Mouse (Mus musculus): ENCODE data around the gene 1700016H13Rik. TPM values are rescaled to one million over a fixed set of nuclear protein-coding genes. Genes with fewer than 3 reads are reported as not detected.

The 1700016H13Rik gene
- polyA plus RNA-seq (2017; shearing (Covaris generic)): not detected

GRCm38 (mm10) chr5:103655346-103656118 lies at the start of gene 1700016H13Rik:
TSS of gene 1700016H13Rik (minus strand) at chr5:103656010.
- ATAC-seq: peak; percentile 84

GRCm38 (mm10) chr5:103705331-103705730 lies 49.5 kb upstream of the 1700016H13Rik start:
- ATAC-seq: no peak

- ATAC-seq: no peak
Measured at GRCm38 (mm10) chr5:103702527-103702926, 46.7 kb upstream of the 1700016H13Rik start.

GRCm38 (mm10) chr5:103701466-103701865 lies 45.7 kb upstream of the 1700016H13Rik start:
- ATAC-seq: no peak

- ATAC-seq: no peak
Measured at GRCm38 (mm10) chr5:103700661-103701060, 44.9 kb upstream of the 1700016H13Rik start.

GRCm38 (mm10) chr5:103699537-103699936 lies 43.7 kb upstream of the 1700016H13Rik start:
- ATAC-seq: no peak

- ATAC-seq: no peak
Measured at GRCm38 (mm10) chr5:103698577-103698976, 42.8 kb upstream of the 1700016H13Rik start.

GRCm38 (mm10) chr5:103697875-103698491 lies 42.2 kb upstream of the 1700016H13Rik start:
- ATAC-seq: peak; percentile 59

- ATAC-seq: no peak
Measured at GRCm38 (mm10) chr5:103694094-103694493, 38.3 kb upstream of the 1700016H13Rik start.

- ATAC-seq: peak; percentile 9
Measured at GRCm38 (mm10) chr5:103693041-103693641, 37.3 kb upstream of the 1700016H13Rik start.

- ATAC-seq: peak; percentile 44
Measured at GRCm38 (mm10) chr5:103692531-103693040, 36.8 kb upstream of the 1700016H13Rik start.

- peak; percentile 88 for ATAC-seq
Measured at GRCm38 (mm10) chr5:103691624-103692530, 36.1 kb upstream of the 1700016H13Rik start, which contains the start of gene Aff1. TSS of gene Aff1 (plus strand) at chr5:103692374.

GRCm38 (mm10) chr5:103691171-103691570 lies 35.4 kb upstream of the 1700016H13Rik start:
- no peak for ATAC-seq

- no peak for ATAC-seq
Measured at GRCm38 (mm10) chr5:103690190-103690589, 34.4 kb upstream of the 1700016H13Rik start.

- no peak for ATAC-seq
Measured at GRCm38 (mm10) chr5:103689645-103690044, 33.8 kb upstream of the 1700016H13Rik start.

- no peak for ATAC-seq
Measured at GRCm38 (mm10) chr5:103681824-103682223, 26.0 kb upstream of the 1700016H13Rik start.

- peak; percentile 91 for ATAC-seq
Measured at GRCm38 (mm10) chr5:103680381-103680780, 24.6 kb upstream of the 1700016H13Rik start.

GRCm38 (mm10) chr5:103678974-103679373 lies 23.2 kb upstream of the 1700016H13Rik start:
- no peak for ATAC-seq

- ATAC-seq: no peak
Measured at GRCm38 (mm10) chr5:103677894-103678293, 22.1 kb upstream of the 1700016H13Rik start.

- ATAC-seq: no peak
Measured at GRCm38 (mm10) chr5:103676289-103676881, 20.6 kb upstream of the 1700016H13Rik start.

- ATAC-seq: no peak
Measured at GRCm38 (mm10) chr5:103674482-103674881, 18.7 kb upstream of the 1700016H13Rik start.

GRCm38 (mm10) chr5:103673611-103674010 lies 17.8 kb upstream of the 1700016H13Rik start:
- no peak for ATAC-seq
